Mouse (Mus musculus): ENCODE data around the gene Hspb6.

GRCm38 (mm10) chr7:30589435-30590301, 37.7 kb downstream of the Hspb6 start:
- TF ChIP-seq CTCF (IDR thresholded peaks at IDR 0.05; ENCODE audit: insufficient read depth, low read length): peak; percentile 87
- no peak for TF ChIP-seq POLR2A (IDR thresholded peaks at IDR 0.05; ENCODE audit: borderline replicate concordance, extremely low read depth, low read depth, low read length)

Data from lung, adult 2 months (tissue).